Comparison of ENCODE assay signal across 35 mouse cellular contexts in the genomic region with DNA sequence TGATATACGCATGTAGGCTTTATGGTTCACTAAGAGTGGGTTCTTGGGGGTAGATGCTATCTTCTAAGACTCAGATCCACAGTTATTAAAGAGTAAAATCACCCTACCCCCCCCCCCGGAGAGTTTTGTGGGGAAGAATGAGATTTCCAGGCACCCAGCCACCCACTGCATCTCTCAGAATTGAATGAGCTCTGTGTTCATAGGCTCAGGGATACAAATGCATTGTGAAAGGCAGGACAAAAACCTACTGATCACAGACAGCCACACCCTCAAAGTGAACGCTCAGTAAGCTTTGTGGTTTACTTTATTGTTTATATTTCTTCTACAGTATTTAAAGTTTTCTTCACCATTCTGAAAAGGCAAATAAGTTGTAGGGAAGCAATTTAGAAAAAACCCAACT. TPM values are rescaled to one million over a fixed set of nuclear protein-coding genes. Genes with fewer than 3 reads are reported as not detected.
"Had no signal": no experiment of that assay in that cellular context is flagged by ENCODE, and none has a peak within 500 bp of the region (broad histone marks: within the 10 kb centered on the region; RNA-seq: fewer than 3 reads in every experiment).

No protein-coding gene starts in this region.

- H3K9ac ChIP-seq: heart, embryonic 13.5 days; heart, embryonic 15.5 days; hindbrain, embryonic 13.5 days; hindbrain, embryonic 15.5 days; kidney, embryonic 15.5 days; limb, embryonic 13.5 days; limb, embryonic 15.5 days; liver, embryonic 13.5 days; liver, embryonic 15.5 days had no signal

- H3K9me3 ChIP-seq: heart, embryonic 13.5 days; heart, embryonic 15.5 days; hindbrain, embryonic 13.5 days; hindbrain, embryonic 15.5 days; kidney, embryonic 15.5 days; limb, embryonic 13.5 days; limb, embryonic 15.5 days; liver, embryonic 13.5 days; liver, embryonic 15.5 days had no signal

- DNase-seq: gastrocnemius, postnatal 14 days; gastrocnemius, postnatal 36 days; heart, adult 11 months; heart, adult 2 months; heart, postnatal 14 days; heart, postnatal 36 days; kidney, adult 11 months; kidney, adult 2 months; kidney, adult 9 months; kidney, postnatal 14 days; kidney, postnatal 36 days; left cerebral cortex, postnatal 4 days; liver, embryonic 13.5 days had no signal

- H3K27me3 ChIP-seq: heart, embryonic 13.5 days; heart, embryonic 15.5 days; hindbrain, embryonic 13.5 days; hindbrain, embryonic 15.5 days; kidney, embryonic 15.5 days; limb, embryonic 13.5 days; limb, embryonic 15.5 days; liver, embryonic 13.5 days; liver, embryonic 15.5 days had no signal

- H3K4me3 ChIP-seq: heart, adult 2 months; heart, embryonic 13.5 days; heart, embryonic 15.5 days; hindbrain, embryonic 13.5 days; hindbrain, embryonic 15.5 days; kidney, embryonic 15.5 days; limb, embryonic 13.5 days; limb, embryonic 15.5 days; liver, embryonic 13.5 days; liver, embryonic 15.5 days had no signal

- ATAC-seq: hindbrain, postnatal 0 days; intestine, embryonic 16.5 days had no signal

- H3K36me3 ChIP-seq: heart, embryonic 13.5 days; heart, embryonic 15.5 days; hindbrain, embryonic 13.5 days; hindbrain, embryonic 15.5 days; kidney, embryonic 15.5 days; limb, embryonic 13.5 days; limb, embryonic 15.5 days; liver, embryonic 13.5 days; liver, embryonic 15.5 days had no signal

- H3K4me1 ChIP-seq: heart, embryonic 13.5 days; heart, embryonic 15.5 days; hindbrain, embryonic 13.5 days; hindbrain, embryonic 15.5 days; kidney, embryonic 15.5 days; limb, embryonic 13.5 days; limb, embryonic 15.5 days; liver, embryonic 13.5 days; liver, embryonic 15.5 days had no signal

- H3K27ac ChIP-seq: heart, adult 2 months; heart, embryonic 13.5 days; heart, embryonic 15.5 days; hindbrain, embryonic 13.5 days; hindbrain, embryonic 15.5 days; hindbrain, postnatal 0 days; kidney, embryonic 15.5 days; kidney, postnatal 0 days; limb, embryonic 13.5 days; limb, embryonic 15.5 days; liver, embryonic 13.5 days; liver, embryonic 15.5 days had no signal

- H3K4me2 ChIP-seq: heart, embryonic 11.5 days; heart, embryonic 13.5 days; heart, embryonic 15.5 days; hindbrain, embryonic 13.5 days; hindbrain, embryonic 15.5 days; kidney, embryonic 15.5 days; limb, embryonic 13.5 days; limb, embryonic 15.5 days; liver, embryonic 13.5 days; liver, embryonic 15.5 days had no signal

RNA-seq across cellular contexts. Expression of gene Cyp2j12, which starts 6.7 kb away (rescaled TPM):
- total RNA-seq: gastrocnemius, adult 18-20 months; gastrocnemius, adult 8-10 months; gastrocnemius, postnatal 36 days; heart, adult 2 months; heart, postnatal 14 days; heart, postnatal 36 days; hematopoietic stem cell, adult 5-6 weeks; hindbrain, postnatal 0 days; left cerebral cortex, postnatal 4 days; liver, adult 2 months had no signal
- polyA plus RNA-seq: gonadal fat pad, adult 2 months; heart, adult 2 months; heart, embryonic 11.5 days; heart, embryonic 13.5 days; heart, embryonic 15.5 days; heart, postnatal 0 days; hindbrain, embryonic 11.5 days; hindbrain, embryonic 13.5 days; hindbrain, embryonic 15.5 days; hindbrain, postnatal 0 days; intestine, embryonic 14.5 days; intestine, embryonic 16.5 days; kidney, adult 2 months; kidney, embryonic 15.5 days; kidney, postnatal 0 days; large intestine, adult 2 months; limb, embryonic 11.5 days; limb, embryonic 13.5 days; limb, embryonic 15.5 days; liver, adult 2 months; liver, embryonic 13.5 days; liver, embryonic 15.5 days had no signal

RNA-seq across cellular contexts. Expression of gene Cyp2j13, which starts 56.9 kb away (rescaled TPM):
- total RNA-seq: gastrocnemius, adult 18-20 months; gastrocnemius, adult 8-10 months; gastrocnemius, postnatal 14 days; gastrocnemius, postnatal 36 days; heart, adult 2 months; heart, postnatal 14 days; heart, postnatal 36 days; hematopoietic stem cell, adult 5-6 weeks; liver, adult 2 months had no signal
- polyA plus RNA-seq: heart, adult 2 months; heart, embryonic 11.5 days; heart, embryonic 13.5 days; heart, embryonic 15.5 days; heart, postnatal 0 days; hindbrain, embryonic 11.5 days; hindbrain, embryonic 13.5 days; hindbrain, postnatal 0 days; intestine, embryonic 14.5 days; limb, embryonic 15.5 days; liver, adult 2 months; liver, embryonic 13.5 days; liver, embryonic 15.5 days had no signal
